Mouse (Mus musculus) small intestine, adult 2 months (tissue): ENCODE data around the gene Mtfr1l.

Experiments used
- CTCF ChIP-seq: fragments of 200-500 bp; IDR thresholded peaks from 2 replicates; pipeline ENCODE4 v1.5.1; 2012; ENCODE audit warnings: low read depth, mild to moderate bottlenecking, control low read depth, inconsistent platforms, low read length, moderate library complexity, mixed read lengths; ENCODE audit not compliant: insufficient replicate concordance, insufficient read length; ENCODE audit errors: extremely low read depth
- POLR2A ChIP-seq: fragments of 200-500 bp; IDR thresholded peaks from 2 replicates; pipeline ENCODE4 v1.6.1; 2012; ENCODE audit warnings: low read depth, mild to moderate bottlenecking, control low read depth, inconsistent platforms, low read length, moderate library complexity

DNA sequence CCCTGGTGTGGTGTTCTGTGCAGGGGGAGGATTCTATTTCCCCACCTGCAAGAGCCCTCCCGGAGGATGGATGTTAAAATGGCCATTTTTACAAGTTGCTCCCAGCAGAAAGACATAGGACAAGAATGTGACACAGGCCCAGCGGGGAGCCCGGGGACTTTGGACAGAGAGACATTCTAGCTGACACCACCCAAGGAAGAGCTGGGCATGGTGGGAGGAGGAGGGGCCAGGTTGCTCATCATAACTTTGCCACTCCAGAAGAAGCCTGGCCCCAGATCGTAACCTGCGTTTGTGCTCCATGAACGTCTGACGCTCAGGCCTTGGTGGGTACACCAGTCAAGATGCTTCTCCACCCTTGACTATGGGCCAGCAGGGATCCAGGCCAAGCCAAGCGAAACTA, 25.5 kb upstream of the Mtfr1l start:
- TF ChIP-seq CTCF, result no peak
- no peak for TF ChIP-seq POLR2A
